Mouse (Mus musculus) ES-E14 (cell line): ENCODE data around the gene Sun2. TPM values are rescaled to one million over a fixed set of nuclear protein-coding genes. Genes with fewer than 3 reads are reported as not detected.

Source experiments
- DNase-seq: peaks from one replicate; pipeline ENCODE4 v3.0.0-alpha.2; 2013; ENCODE audit warnings: low read depth, low spot score
- H3K27ac ChIP-seq: 2 replicates; pipeline ENCODE4 v1.5.1; 2012; ENCODE audit warnings: low read depth, mild to moderate bottlenecking, low read length, moderate library complexity, mixed read lengths; ENCODE audit not compliant: poor library complexity, insufficient read depth, severe bottlenecking
- H3K36me3 ChIP-seq: 2 replicates; pipeline ENCODE4 v1.6.1; 2012; ENCODE audit warnings: mild to moderate bottlenecking, low read length, moderate library complexity, mixed read lengths; ENCODE audit not compliant: control insufficient read depth, poor library complexity, insufficient read depth, severe bottlenecking
- H3K4me1 ChIP-seq, 2 experiments: fragments of 150-350 bp in 1 of 2; sonication (generic) in 1 of 2; 2 replicates each; pipeline ENCODE4 v1.6.1; 2012; ENCODE audit warnings: low read length in 2 of 2, mild to moderate bottlenecking in 1 of 2, mixed read lengths in 1 of 2; ENCODE audit not compliant: control insufficient read depth in 2 of 2, insufficient read depth in 2 of 2, poor library complexity in 1 of 2
- H3K4me3 ChIP-seq, 2 experiments: fragments of 150-350 bp in 1 of 2; sonication (generic) in 1 of 2; 2 replicates each; pipeline ENCODE4 v1.5.1; 2012; ENCODE audit warnings: low read length in 2 of 2, low read depth in 1 of 2, mild to moderate bottlenecking in 1 of 2, mixed read lengths in 1 of 2; ENCODE audit not compliant: insufficient read depth in 1 of 2, poor library complexity in 1 of 2, severe bottlenecking in 1 of 2
- H3K9ac ChIP-seq: 2 replicates; pipeline ENCODE4 v1.6.1; 2012; ENCODE audit warnings: low read depth, mild to moderate bottlenecking, low read length, mixed read lengths; ENCODE audit not compliant: poor library complexity, insufficient read depth, severe bottlenecking
- H3K9me3 ChIP-seq: fragments of 150-350 bp; sonication (generic); 2 replicates; pipeline ENCODE4 v1.6.1; 2012; ENCODE audit warnings: low read depth, mild to moderate bottlenecking, low read length; ENCODE audit not compliant: control insufficient read depth, insufficient read depth
- CHD2 ChIP-seq: IDR thresholded peaks from 2 replicates; pipeline ENCODE4 v1.6.1; 2014; ENCODE audit warnings: mild to moderate bottlenecking, low read depth, low read length, inconsistent platforms
- HCFC1 ChIP-seq: IDR thresholded peaks from 2 replicates; pipeline ENCODE4 v1.6.1; 2012; ENCODE audit warnings: low read length, inconsistent platforms, borderline replicate concordance; ENCODE audit not compliant: insufficient read depth
- MAFK ChIP-seq: IDR thresholded peaks from 2 replicates; pipeline ENCODE4 v1.6.1; 2014; ENCODE audit warnings: mild to moderate bottlenecking, low read depth, low read length, inconsistent platforms; ENCODE audit not compliant: insufficient read depth
- ZC3H11A ChIP-seq: IDR thresholded peaks from 2 replicates; pipeline ENCODE4 v1.6.1; 2012; ENCODE audit warnings: low read depth, mild to moderate bottlenecking, inconsistent platforms, low read length, borderline replicate concordance
- ZNF384 ChIP-seq: IDR thresholded peaks from 2 replicates; pipeline ENCODE4 v1.6.1; 2012; ENCODE audit warnings: low read depth, low read length, inconsistent platforms
- in situ Hi-C, 2 experiments: fragments of 600-800 bp; cut with MboI; formaldehyde crosslinking; loops; one replicate each; pipeline ENCODE4 v1.15.1; 2025; ENCODE audit warnings: low sequenced_read_pairs in 2 of 2, inconsistent platforms in 1 of 2; ENCODE audit not compliant: unreplicated experiment in 2 of 2
- total RNA-seq: library from RNA; depleted of rRNA; stranded (reverse); fragments of 300-350 nt; gene quantifications from 2 replicates; pipeline ENCODE4 v1.2.3, GENCODE M21; 2012; rRNA removed

Gene Sun2
- 29.8 and 35.7 TPM in 2 replicates for total RNA-seq

DNA sequence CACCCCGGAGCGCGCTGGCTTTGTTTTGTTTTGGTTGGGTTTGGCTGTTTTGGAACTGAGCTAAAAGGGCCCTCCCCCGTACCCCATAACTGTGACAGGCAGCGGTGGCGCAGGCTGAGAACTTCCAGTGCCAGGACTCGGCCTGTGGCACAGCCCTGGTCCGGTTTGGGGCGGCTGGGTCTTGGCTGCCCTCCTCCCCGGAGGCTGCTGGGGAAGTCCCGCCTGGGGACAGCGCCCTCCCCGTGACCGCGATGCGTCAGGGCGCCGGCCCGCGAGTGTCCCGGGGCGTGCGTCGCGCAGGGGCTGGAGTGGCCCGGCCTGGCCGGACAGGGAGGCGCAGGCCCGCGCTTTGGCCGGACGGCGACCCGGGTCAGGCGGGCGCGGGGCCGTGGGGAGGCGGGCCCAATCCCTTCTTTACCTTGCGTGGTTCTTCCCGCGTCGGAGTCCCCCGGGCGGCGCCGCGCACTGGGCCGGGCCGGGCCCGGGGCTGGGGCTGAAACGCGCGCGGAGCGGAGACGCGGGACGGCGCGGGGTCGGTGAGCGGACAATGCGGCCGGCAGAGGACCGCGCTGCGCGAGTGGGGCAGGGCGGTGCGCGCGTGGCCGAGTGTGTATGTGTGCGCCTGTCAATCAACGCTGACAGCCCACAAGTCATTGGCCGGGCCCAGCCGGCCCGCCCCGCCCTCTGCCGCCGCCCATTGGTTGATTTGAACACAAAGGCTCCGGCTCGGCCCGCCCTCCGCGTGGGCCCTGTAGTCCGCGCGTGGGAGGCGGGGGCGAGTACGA is at the start of gene Sun2:
Gene Sun2, minus strand, starts transcription at position 616 of the 785 bp plus-strand sequence.
- in situ Hi-C loops = no loop called here
- Histone ChIP-seq H3K9me3 (no peaks in the 10 kb centered on the region), H3K9ac (peak within 1 kb of the TSS; percentile 73), H3K27ac (no peak within 1 kb of the TSS), H3K4me1 (peaks cover 3 to 15% of the 10 kb centered on the region in 2 experiments; a peak in 3 of 4 replicates), H3K4me3 (peak within 1 kb of the TSS; percentile 66 to 80), H3K36me3 (peaks cover 9% of the 10 kb centered on the region; the same call in 1 of the 2 replicates)
- DNase-seq = peak; percentile 52
- TF ChIP-seq CHD2 = 0 out of 2 replicates have a peak, but pooled peaks have one; percentile 1
- no peak for TF ChIP-seq ZNF384

GRCm38 (mm10) chr15:79791502-79791901 is 49.2 kb upstream of the Sun2 start:
- in situ Hi-C loops = no loop called here
- TF ChIP-seq CHD2 (no peak), MAFK (no peak), ZC3H11A (no peak), ZNF384 (no peak), HCFC1 (no peak)
- Histone ChIP-seq H3K4me3 (no peak overlapping the region), H3K4me1 (peaks cover 3 to 9% of the 10 kb centered on the region in 2 experiments; a peak in 1 of 4 replicates), H3K36me3 (no peaks in the 10 kb centered on the region), H3K27ac (no peak overlapping the region), H3K9me3 (no peaks in the 10 kb centered on the region), H3K9ac (no peak overlapping the region)
- DNase-seq = peak; percentile 65

GRCm38 (mm10) chr15:79790905-79791304 is 48.6 kb upstream of the Sun2 start:
- H3K36me3 ChIP-seq = no peaks in the 10 kb centered on the region
- peaks cover 3 to 11% of the 10 kb centered on the region in 2 experiments; a peak in 1 of 4 replicates for H3K4me1 ChIP-seq
- no peak overlapping the region for H3K27ac ChIP-seq
- DNase-seq = no peak
- H3K4me3 ChIP-seq = no peak overlapping the region
- TF ChIP-seq ZC3H11A = no peak
- TF ChIP-seq HCFC1 = no peak
- TF ChIP-seq CHD2 = no peak
- no peak for TF ChIP-seq ZNF384
- no peak for TF ChIP-seq MAFK
- in situ Hi-C loops = no loop called here
- H3K9ac ChIP-seq = no peak overlapping the region
- H3K9me3 ChIP-seq = no peaks in the 10 kb centered on the region

DNA sequence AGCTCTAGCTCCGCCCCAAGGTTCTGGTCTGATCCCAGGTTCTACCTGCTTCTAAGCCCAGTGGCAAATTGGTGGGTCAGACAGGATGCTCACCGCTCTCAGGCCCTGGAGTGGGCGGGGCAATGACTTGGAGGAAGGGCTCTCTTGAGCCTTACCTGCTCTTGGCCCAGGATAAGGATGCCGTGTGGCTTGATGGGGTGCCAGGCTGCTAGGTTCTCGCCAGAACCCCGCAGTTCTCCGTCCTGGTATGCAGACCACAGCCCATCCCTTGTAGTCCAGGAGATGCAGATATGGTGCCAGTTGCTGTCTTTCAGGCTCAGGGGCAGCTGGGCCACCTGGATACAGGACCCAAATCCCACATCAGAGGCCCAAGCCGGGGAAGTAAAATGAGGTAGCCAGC is 47.8 kb upstream of the Sun2 start:
- Histone ChIP-seq H3K4me1 (peaks cover 3 to 11% of the 10 kb centered on the region in 2 experiments; a peak in 1 of 4 replicates), H3K9me3 (no peaks in the 10 kb centered on the region), H3K27ac (no peak overlapping the region), H3K36me3 (no peaks in the 10 kb centered on the region), H3K4me3 (no peak overlapping the region), H3K9ac (no peak overlapping the region)
- in situ Hi-C loops = no loop called here
- TF ChIP-seq ZNF384 = no peak
- TF ChIP-seq CHD2 = no peak
- TF ChIP-seq ZC3H11A = no peak
- TF ChIP-seq MAFK = no peak
- no peak for TF ChIP-seq HCFC1
- no peak for DNase-seq

- no peak overlapping the region for H3K27ac ChIP-seq
- H3K4me3 ChIP-seq = no peak overlapping the region
- no peak overlapping the region for H3K9ac ChIP-seq
- no peak for DNase-seq
- H3K9me3 ChIP-seq = no peaks in the 10 kb centered on the region
- no peak for TF ChIP-seq MAFK
- TF ChIP-seq CHD2 = no peak
- TF ChIP-seq ZNF384 = no peak
- TF ChIP-seq ZC3H11A = no peak
- H3K36me3 ChIP-seq = no peaks in the 10 kb centered on the region
- in situ Hi-C loops = no loop called here
- peaks cover 3 to 9% of the 10 kb centered on the region in 2 experiments; a peak in 1 of 4 replicates for H3K4me1 ChIP-seq
Measured at GRCm38 (mm10) chr15:79787815-79788214, 45.5 kb upstream of the Sun2 start.
